Mouse (Mus musculus) heart, postnatal 14 days (tissue): ENCODE data around the gene Nfkbil1. TPM values are rescaled to one million over a fixed set of nuclear protein-coding genes. Genes with fewer than 3 reads are reported as not detected.

Source experiments
- DNase-seq, 2 experiments: peaks; one replicate each; pipeline ENCODE4 v3.0.0; 2021 to 2022
- intact Hi-C: fragments of 180-260 bp; cut with DNase I; formaldehyde crosslinking; loops from one replicate; pipeline ENCODE4 v1.15.1; 2025
- microRNA-seq, 2 experiments: library from miRNA; unstranded; fragments of <30 nt; microRNA quantifications; one replicate each; pipeline ENCODE4 v1.2.0; 2021 to 2022
- total RNA-seq, 2 experiments: library from RNA; stranded (reverse); gene quantifications; 2 replicates each; pipeline ENCODE4 v1.2.3; 2021

The Nfkbil1 gene
- total RNA-seq, 2 experiments from 2014 or later = 8.4 to 10.4 TPM

- intact Hi-C loops = no loop called here
These were observed 45.5 kb downstream of the Nfkbil1 start for GRCm38 (mm10) chr17:35190096-35190495.

GRCm38 (mm10) chr17:35189186-35189585 is 46.4 kb downstream of the Nfkbil1 start:
- intact Hi-C loops = no loop called here
- DNase-seq = no peak

More at GRCm38 (mm10) chr17:35190096-35190495, 45.5 kb downstream of the Nfkbil1 start:
- DNase-seq = no peak

- DNase-seq = no peak
- intact Hi-C loops = no loop called here
These were observed 47.5 kb downstream of the Nfkbil1 start, which contains the start of gene Lst1 for GRCm38 (mm10) chr17:35187959-35188610. TSS of gene Lst1 (minus strand) at chr17:35188439.

GRCm38 (mm10) chr17:35187345-35187744 is 48.2 kb downstream of the Nfkbil1 start:
- DNase-seq = no peak
- intact Hi-C loops = no loop called here

GRCm38 (mm10) chr17:35186681-35187080 is 48.9 kb downstream of the Nfkbil1 start:
- intact Hi-C loops = no loop called here
- no peak for DNase-seq

- DNase-seq = peak; percentile 70 to 78
- intact Hi-C loops = no loop called here
These were observed 49.7 kb downstream of the Nfkbil1 start for GRCm38 (mm10) chr17:35185639-35186611.

GRCm38 (mm10) chr17:35180093-35180492 is 55.5 kb downstream of the Nfkbil1 start:
- no peak for DNase-seq
- intact Hi-C loops = no loop called here

- peak; percentile 83 to 86 for DNase-seq
- intact Hi-C loops = loop anchor here (1.0 kb wide), 1 partner anchor 54 kb away; no protein-coding TSS in a partner anchor
These were observed 57.1 kb downstream of the Nfkbil1 start for GRCm38 (mm10) chr17:35178528-35178927.

GRCm38 (mm10) chr17:35175968-35176367 is 59.6 kb downstream of the Nfkbil1 start, which contains the start of gene Aif1:
TSS of gene Aif1 (minus strand) at chr17:35176068.
- intact Hi-C loops = no loop called here
- no peak for DNase-seq

GRCm38 (mm10) chr17:35175382-35175781 is 60.2 kb downstream of the Nfkbil1 start:
- intact Hi-C loops = no loop called here
- DNase-seq = no peak

- intact Hi-C loops = no loop called here
These were observed 61.2 kb downstream of the Nfkbil1 start for GRCm38 (mm10) chr17:35174201-35174977.

GRCm38 (mm10) chr17:35173329-35173728 is 62.3 kb downstream of the Nfkbil1 start:
- intact Hi-C loops = no loop called here
- no peak for DNase-seq

More at GRCm38 (mm10) chr17:35174201-35174977, 61.2 kb downstream of the Nfkbil1 start:
- DNase-seq = no peak

- no peak for DNase-seq
- intact Hi-C loops = no loop called here
These were observed 63.0 kb downstream of the Nfkbil1 start for GRCm38 (mm10) chr17:35172445-35173234.

Small RNA genes within 50 kb of the gene (microRNA-seq; reads per million reads assigned to microRNA genes)
- gene Mir6973a (0 reads per million in 2 experiments), gene Mir6974 (0 to 0.24 reads per million in 2 experiments), gene Mir6975 (0.54 to 1.4 reads per million in 2 experiments), gene Mir8094 (0 reads per million in 2 experiments)

Other genes starting within 250 kb of the Nfkbil1 start
- 10 to 100 TPM; 24.5 to 26.0 TPM for gene Vars, start 234.8 kb downstream of the Nfkbil1 start, total RNA-seq
- 1 to 10 TPM; 5.3 to 5.9 TPM for gene Vwa7, start 219.2 kb downstream of the Nfkbil1 start, total RNA-seq
- gene Sapcd1, start 207.8 kb downstream of the Nfkbil1 start, total RNA-seq = under 1 TPM; 0.34 to 0.48 TPM
- 1 to 10 TPM; 1.6 to 2.0 TPM for gene Msh5, start 189.0 kb downstream of the Nfkbil1 start, total RNA-seq
- gene Clic1, start 185.8 kb downstream of the Nfkbil1 start, total RNA-seq = 10 to 100 TPM; 61.6 to 72.9 TPM
- gene Ddah2, start 176.8 kb downstream of the Nfkbil1 start, total RNA-seq = 10 to 100 TPM; 49.3 to 50.0 TPM
- not detected for gene Ly6g6c, start 170.4 kb downstream of the Nfkbil1 start, total RNA-seq
- under 1 TPM; 0.61 to 0.74 TPM for gene Mpig6b, start 169.6 kb downstream of the Nfkbil1 start, total RNA-seq
- gene Ly6g6e, start 158.9 kb downstream of the Nfkbil1 start, total RNA-seq = not detected
- 1 to 10 TPM in 1 of 2 experiments, under 1 TPM in 1; 0.67 to 3.3 TPM for gene Ly6g6d, start 157.7 kb downstream of the Nfkbil1 start, total RNA-seq
- gene Ly6g6f, start 150.2 kb downstream of the Nfkbil1 start, total RNA-seq = not detected
- 10 to 100 TPM; 53.7 to 56.7 TPM for gene Abhd16a, start 146.5 kb downstream of the Nfkbil1 start, total RNA-seq
- gene Ly6g5c, start 127.5 kb downstream of the Nfkbil1 start, total RNA-seq = not detected
- gene Ly6g5b, start 120.4 kb downstream of the Nfkbil1 start, total RNA-seq = under 1 TPM in 1 of 2 experiments, not detected in 1; 0.41 TPM
- 1 to 10 TPM; 7.0 to 7.7 TPM for gene Gpank1, start 114.3 kb downstream of the Nfkbil1 start, total RNA-seq
- 100 to 1,000 TPM; 172 to 176 TPM for gene Csnk2b, start 113.7 kb downstream of the Nfkbil1 start, total RNA-seq
- gene D17H6S53E, start 109.4 kb downstream of the Nfkbil1 start, total RNA-seq = 10 to 100 TPM; 28.0 to 29.6 TPM
- not detected for gene Apom, start 103.7 kb downstream of the Nfkbil1 start, total RNA-seq
- 100 to 1,000 TPM; 237 to 245 TPM for gene Bag6, start 100.6 kb downstream of the Nfkbil1 start, total RNA-seq
- gene Prrc2a, start 70.9 kb downstream of the Nfkbil1 start, total RNA-seq = 100 to 1,000 TPM; 148 to 174 TPM
- 1 to 10 TPM; 1.4 to 2.8 TPM for gene Aif1, start 59.7 kb downstream of the Nfkbil1 start, total RNA-seq
- gene Lst1, start 47.4 kb downstream of the Nfkbil1 start, total RNA-seq = 1 to 10 TPM; 3.8 to 4.0 TPM
- 1 to 10 TPM; 1.2 to 3.8 TPM for gene Ltb, start 41.4 kb downstream of the Nfkbil1 start, total RNA-seq
- under 1 TPM; 0.29 to 0.39 TPM for gene Tnf, start 33.8 kb downstream of the Nfkbil1 start, total RNA-seq
- under 1 TPM in 1 of 2 experiments, not detected in 1; 0.20 TPM for gene Lta, start 30.4 kb downstream of the Nfkbil1 start, total RNA-seq
- under 1 TPM in 1 of 2 experiments, not detected in 1; 0.71 TPM for gene Gm16181, start 15.0 kb downstream of the Nfkbil1 start, total RNA-seq
- gene Atp6v1g2, start 2.1 kb downstream of the Nfkbil1 start, total RNA-seq = 1 to 10 TPM; 4.1 to 4.4 TPM
- 100 to 1,000 TPM; 107 to 118 TPM for gene Ddx39b, start 6.0 kb upstream of the Nfkbil1 start, total RNA-seq
- 10 to 100 TPM; 77.3 to 77.5 TPM for gene H2-D1, start 26.9 kb upstream of the Nfkbil1 start, total RNA-seq
- 1 to 10 TPM in 1 of 2 experiments, under 1 TPM in 1; 0.57 to 1.2 TPM for gene H2-Q1, start 84.6 kb upstream of the Nfkbil1 start, total RNA-seq
- 1 to 10 TPM; 1.1 to 3.7 TPM for gene H2-Q2, start 106.5 kb upstream of the Nfkbil1 start, total RNA-seq
- 1 to 10 TPM; 9.2 to 9.8 TPM for gene H2-Q4, start 143.8 kb upstream of the Nfkbil1 start, total RNA-seq
- gene H2-Q6, start 189.1 kb upstream of the Nfkbil1 start, total RNA-seq = under 1 TPM; 0.31 to 0.80 TPM
- gene H2-Q7, start 203.4 kb upstream of the Nfkbil1 start, total RNA-seq = 1 to 10 TPM; 1.3 to 1.9 TPM
- gene H2-Q10, start 234.3 kb upstream of the Nfkbil1 start, total RNA-seq = under 1 TPM; 0.12 to 0.20 TPM